8 mouse cellular contexts compared by ENCODE assay signal in the genomic region with DNA sequence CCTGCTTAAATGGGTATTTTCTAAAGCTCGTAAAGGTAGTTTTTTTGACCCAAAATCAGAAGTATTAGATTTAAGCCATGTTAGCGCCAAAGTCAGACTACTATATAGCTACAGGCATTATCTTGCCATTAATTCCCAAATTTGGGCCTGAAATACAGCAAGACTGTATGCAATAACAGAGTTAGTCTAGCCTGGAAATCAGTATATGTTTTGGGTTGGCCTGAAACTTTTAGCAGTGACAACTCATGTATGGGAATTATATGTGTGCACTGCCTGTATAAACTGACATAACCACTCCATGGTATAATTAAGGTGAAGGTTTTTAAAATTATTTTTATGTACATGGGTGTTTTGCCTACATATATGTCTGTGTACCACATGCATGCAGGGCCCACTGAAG. TPM values are rescaled to one million over a fixed set of nuclear protein-coding genes. Genes with fewer than 3 reads are reported as not detected.
DNase-seq lines count a peak whose midpoint lies in the region; ATAC-seq and TF ChIP-seq lines count a peak whose summit lies in the region.

A gene (minus strand): TSS at position 101 of the 400 bp plus-strand sequence.

- DNase-seq in neural tube, embryonic 11.5 days (ENCODE audit: low spot score), result no peak
- DNase-seq in neural tube, embryonic 10.5 days (ENCODE audit: extremely low spot score, low spot score), result no peak
- DNase-seq in heart, postnatal 10 days, result no peak
- no peak for DNase-seq in limb, embryonic 11.5 days (ENCODE audit: low spot score)
- DNase-seq in cerebellum, postnatal 4 days (ENCODE audit: low spot score in 2 of 2), result no peak

- 87% methylated on average over 2 of the region's 2 CpGs for WGBS in neural tube, embryonic 11.5 days
- WGBS in limb, embryonic 11.5 days, result 85% methylated on average over 2 of the region's 2 CpGs

- H3K36me3 ChIP-seq in neural tube, embryonic 11.5 days (ENCODE audit: control insufficient read depth, insufficient read depth, low read length), result peaks cover 4% of the 10 kb centered on the region; the same call in 1 of the 2 replicates
- H3K36me3 ChIP-seq in limb, embryonic 11.5 days (ENCODE audit: control insufficient read depth, insufficient read depth, low read length), result peaks cover 13% of the 10 kb centered on the region; the same call in 1 of the 2 replicates

- TF ChIP-seq CTCF in embryonic fibroblast, embryonic 13.5 days (IDR thresholded peaks at IDR 0.05; ENCODE audit: borderline replicate concordance, insufficient read depth, low read length), result no peak

- H3K9me3 ChIP-seq in neural tube, embryonic 11.5 days (ENCODE audit: control insufficient read depth, low read length), result no peaks in the 10 kb centered on the region
- H3K9me3 ChIP-seq in limb, embryonic 11.5 days (ENCODE audit: control insufficient read depth, low read length), result no peaks in the 10 kb centered on the region

- peak within 1 kb of the TSS; percentile 82 for H3K4me3 ChIP-seq in neural tube, embryonic 11.5 days (ENCODE audit: low read depth, low read length)
- H3K4me3 ChIP-seq in embryonic fibroblast, embryonic 13.5 days (ENCODE audit: insufficient read depth, low read length), result peak within 1 kb of the TSS; percentile 87
- peak within 1 kb of the TSS; percentile 85 for H3K4me3 ChIP-seq in limb, embryonic 11.5 days (ENCODE audit: low read depth, low read length)

- H3K4me2 ChIP-seq in neural tube, embryonic 11.5 days (ENCODE audit: low read depth), result peak within 1 kb of the TSS; percentile 47
- H3K4me2 ChIP-seq in limb, embryonic 11.5 days (ENCODE audit: low read depth, severe bottlenecking), result peak within 1 kb of the TSS; percentile 58

- intact Hi-C loops in heart, postnatal 10 days (cut with DNase I), result loop anchor here (2.0 kb wide), 1 partner anchor 25 kb away; a partner anchor contains a TSS

- H3K27ac ChIP-seq in neural tube, embryonic 11.5 days (ENCODE audit: low read depth, low read length), result peak within 1 kb of the TSS; percentile 55; the same call in 1 of the 2 replicates
- H3K27ac ChIP-seq in embryonic fibroblast, embryonic 13.5 days (ENCODE audit: insufficient read depth, low read length), result peak within 1 kb of the TSS; percentile 50
- H3K27ac ChIP-seq in limb, embryonic 11.5 days (replicated peaks; ENCODE audit: low read depth, low read length), result peak within 1 kb of the TSS; percentile 68

- ATAC-seq in neural tube, embryonic 11.5 days (ENCODE audit: insufficient read depth, low FRiP score, low TSS enrichment), result no peak
- ATAC-seq in limb, embryonic 11.5 days (ENCODE audit: insufficient number of reproducible peaks, low FRiP score, low TSS enrichment, low read depth), result no peak
- ATAC-seq in neutrophil, adult 5-6 weeks (ENCODE audit: extremely low read depth, insufficient number of reproducible peaks, low FRiP score, poor library complexity, severe bottlenecking), result no peak
- no peak for ATAC-seq in frontal cortex, adult (ENCODE audit: low TSS enrichment)

- H3K4me1 ChIP-seq in neural tube, embryonic 11.5 days (ENCODE audit: control insufficient read depth, insufficient read depth, low read length), result peaks cover 6% of the 10 kb centered on the region
- peaks cover 8% of the 10 kb centered on the region for H3K4me1 ChIP-seq in embryonic fibroblast, embryonic 13.5 days (ENCODE audit: control insufficient read depth, insufficient read depth, low read length)
- peaks cover 11% of the 10 kb centered on the region for H3K4me1 ChIP-seq in limb, embryonic 11.5 days (ENCODE audit: control insufficient read depth, insufficient read depth, low read length)

- TF ChIP-seq POLR2A in embryonic fibroblast, embryonic 13.5 days (IDR thresholded peaks at IDR 0.05; ENCODE audit: low read depth, low read length), result no peak

- no peaks in the 10 kb centered on the region for H3K27me3 ChIP-seq in neural tube, embryonic 11.5 days (ENCODE audit: control insufficient read depth, insufficient read depth, low read length)
- no peaks in the 10 kb centered on the region for H3K27me3 ChIP-seq in limb, embryonic 11.5 days (ENCODE audit: control insufficient read depth, insufficient read depth, low read length)

- H3K9ac ChIP-seq in neural tube, embryonic 11.5 days (ENCODE audit: low read length), result peak within 1 kb of the TSS; percentile 93
- H3K9ac ChIP-seq in limb, embryonic 11.5 days (ENCODE audit: low read length), result peak within 1 kb of the TSS; percentile 95

RNA-seq across cellular contexts. Expression of the gene that starts here (rescaled TPM):
- 507 and 532 TPM in 2 replicates for polyA plus RNA-seq in neural tube, embryonic 11.5 days (2014; fragmentation: Nextera tagmentation; extraction: Ambion mirVana)
- 218 and 245 TPM in 2 replicates for polyA plus RNA-seq in embryonic fibroblast, embryonic 13.5 days (2011; ENCODE audit: insufficient read length, low read depth, missing spikeins)
- total RNA-seq in heart, postnatal 10 days (2021), result 100 to 1,000 TPM; 843 to 872 TPM
- 568 and 582 TPM in 2 replicates for polyA plus RNA-seq in limb, embryonic 11.5 days (2014; fragmentation: Nextera tagmentation; extraction: Ambion mirVana)
- 71.6 and 81.6 TPM in 2 replicates for total RNA-seq in neutrophil, adult 5-6 weeks (2017)

Comparison
In these comparisons a context has a peak if more than half of its experiments do, and no peak if none do; other contexts are left out.
1. RNA of the gene that starts here (total RNA-seq): 843 to 872 TPM in heart, postnatal 10 days; 71.6 to 81.6 TPM in neutrophil, adult 5-6 weeks; every median in the first group is over 10 times any median in the second.
2. Peak in every context shown above with its lines, with median percentiles within 50 percentile points of each other: H3K27ac ChIP-seq and H3K4me3 ChIP-seq.